Mouse (Mus musculus): ENCODE results near the gene Ets2. TPM values are rescaled to one million over a fixed set of nuclear protein-coding genes. Genes with fewer than 3 reads are reported as not detected.

The Ets2 gene
- polyA plus RNA-seq, 1 experiment = 0.19 TPM

DNA sequence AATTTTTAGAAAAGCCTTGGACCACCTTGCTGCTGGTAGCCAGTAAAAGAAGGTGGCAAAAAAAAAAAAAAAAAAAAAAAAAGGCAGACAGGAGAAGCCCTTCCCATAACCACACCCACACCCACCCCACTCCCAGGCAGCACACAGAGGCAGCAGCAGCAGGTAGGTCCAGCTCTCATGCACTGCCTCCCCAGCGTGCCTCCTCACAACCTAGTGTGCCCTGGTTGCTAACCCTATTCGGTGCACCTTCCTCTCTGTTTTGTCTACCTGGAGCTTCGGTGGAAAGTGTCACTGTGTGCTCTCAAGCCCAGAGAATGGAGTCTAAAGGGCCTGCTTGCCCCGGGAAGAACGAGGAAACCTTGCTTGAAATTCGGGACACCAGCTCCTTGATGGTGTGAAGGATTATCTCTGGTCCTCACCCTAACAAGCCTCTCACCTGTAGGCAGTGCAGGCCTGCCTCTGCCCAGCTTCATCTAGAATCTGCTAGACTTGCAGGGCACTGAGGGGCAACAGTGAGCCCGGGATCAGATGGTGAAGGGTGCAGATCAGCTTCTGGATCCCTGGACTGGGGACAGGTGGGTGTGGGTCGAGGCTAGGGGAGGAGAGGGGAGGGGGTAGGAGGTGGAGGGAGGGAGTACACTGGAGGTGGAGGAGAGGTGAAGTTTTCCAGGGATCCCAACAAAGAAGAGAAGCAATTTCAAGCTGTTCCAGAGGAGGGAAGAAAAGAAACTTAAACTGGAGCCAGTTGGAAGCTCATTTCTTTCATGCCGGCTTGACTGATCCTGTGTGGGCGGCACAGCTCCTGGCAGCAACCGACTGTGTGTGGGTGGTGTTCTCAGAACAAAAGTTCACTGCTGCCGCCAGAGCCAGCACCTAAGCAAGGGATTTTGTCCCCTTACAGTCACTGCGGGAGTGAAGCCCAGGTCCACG, 67.5 kb downstream of the Ets2 start:
- Histone ChIP-seq H3K4me1 (ENCODE audit: control insufficient read depth) (peaks cover 2% of the 10 kb centered on the region; the same call in 1 of the 2 replicates), H3K27me3 (ENCODE audit: control insufficient read depth) (no peaks in the 10 kb centered on the region), H3K9me3 (ENCODE audit: control insufficient read depth, low read length) (no peaks in the 10 kb centered on the region), H3K36me3 (ENCODE audit: control insufficient read depth) (no peaks in the 10 kb centered on the region), H3K4me3 (replicated peaks) (no peak overlapping the region)
- TF ChIP-seq GATA1 (IDR thresholded peaks at IDR 0.05; ENCODE audit: low read length) (no peak), TAL1 (IDR thresholded peaks at IDR 0.05; ENCODE audit: low read length) (no peak; the same call in 2 of the 3 replicates)

DNA sequence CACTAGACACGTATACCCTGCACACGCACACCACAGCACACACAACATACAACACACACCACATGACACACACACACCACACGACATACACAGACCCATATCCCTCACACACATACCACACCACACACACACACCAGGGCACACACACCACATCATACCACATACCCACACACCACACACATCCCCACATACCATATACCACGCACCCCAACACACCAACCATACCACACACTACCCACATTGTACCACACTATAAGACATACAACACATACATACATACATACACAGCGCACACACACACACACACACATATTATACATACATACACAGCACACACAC, 68.1 kb downstream of the Ets2 start:
- Histone ChIP-seq H3K4me3 (replicated peaks) (no peak overlapping the region), H3K9me3 (ENCODE audit: control insufficient read depth, low read length) (no peaks in the 10 kb centered on the region), H3K36me3 (ENCODE audit: control insufficient read depth) (no peaks in the 10 kb centered on the region), H3K4me1 (ENCODE audit: control insufficient read depth) (peaks cover 2% of the 10 kb centered on the region; the same call in 1 of the 2 replicates), H3K27me3 (ENCODE audit: control insufficient read depth) (no peaks in the 10 kb centered on the region)
- TF ChIP-seq TAL1 (IDR thresholded peaks at IDR 0.05; ENCODE audit: low read length) = no peak
- no peak for TF ChIP-seq GATA1 (IDR thresholded peaks at IDR 0.05; ENCODE audit: low read length)

DNA sequence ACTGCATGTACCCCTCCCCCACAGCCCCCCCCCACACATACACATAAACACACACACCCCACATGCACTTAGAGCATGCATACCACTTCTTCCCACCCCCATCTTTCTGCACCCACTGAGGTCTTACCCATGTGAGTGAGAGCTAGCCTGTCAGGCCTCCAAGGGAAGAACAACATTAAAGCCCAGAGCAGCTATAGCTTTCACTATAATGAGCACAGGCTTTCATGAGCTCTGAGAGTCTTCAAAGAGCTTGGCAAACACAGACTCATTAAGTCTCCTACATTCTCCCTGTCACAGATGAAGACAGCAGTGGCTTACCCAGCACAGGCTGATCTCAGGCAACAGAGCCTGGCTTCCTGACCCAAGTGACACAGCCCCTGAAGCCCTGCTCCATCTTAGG, 68.5 kb downstream of the Ets2 start:
- Histone ChIP-seq H3K27me3 (ENCODE audit: control insufficient read depth) (no peaks in the 10 kb centered on the region), H3K4me3 (replicated peaks) (no peak overlapping the region), H3K36me3 (ENCODE audit: control insufficient read depth) (no peaks in the 10 kb centered on the region), H3K9me3 (ENCODE audit: control insufficient read depth, low read length) (no peaks in the 10 kb centered on the region), H3K4me1 (ENCODE audit: control insufficient read depth) (peaks cover 2% of the 10 kb centered on the region; the same call in 1 of the 2 replicates)
- TF ChIP-seq GATA1 (IDR thresholded peaks at IDR 0.05; ENCODE audit: low read length) (no peak), TAL1 (IDR thresholded peaks at IDR 0.05; ENCODE audit: low read length) (no peak)

Other genes starting within 250 kb of the Ets2 start
- 0.04 TPM in 1 of 2 replicates, not detected in the other for gene Erg, start 115.5 kb upstream of the Ets2 start, polyA plus RNA-seq (2012)